Mouse (Mus musculus) ovary, postnatal 36 days (tissue): ENCODE data around the gene Slfn14.
"Not testable (repeated sequence)": the region's sequence is repeated elsewhere in the genome, so short reads cannot be mapped to it uniquely, and the experiment has no call there.

ENCODE experiments used
- DNase-seq: peaks from one replicate; pipeline ENCODE4 v3.0.0; 2022; ENCODE audit warnings: low spot score, mixed read lengths

Slfn14 gene

DNA sequence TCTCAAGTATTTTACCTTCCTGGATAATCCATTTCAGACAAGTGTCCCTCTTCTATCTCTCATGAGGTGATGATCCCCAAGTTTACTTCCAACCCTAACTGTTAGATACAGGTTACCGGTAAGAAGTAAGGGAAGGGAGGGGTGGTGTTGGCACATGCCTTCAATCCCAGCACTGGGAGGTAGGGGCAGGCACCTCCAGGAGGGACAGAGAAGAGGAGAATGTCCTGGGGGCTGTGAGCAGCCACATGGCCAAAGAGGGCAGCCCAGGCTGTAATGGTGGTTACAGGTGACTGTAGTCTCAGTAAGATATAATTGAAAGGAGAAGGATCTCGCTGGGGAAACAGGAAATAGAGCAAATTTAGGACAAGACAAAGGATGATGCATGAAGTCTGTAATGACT is 4.4 kb downstream of the Slfn14 start:
- no peak for DNase-seq

DNA sequence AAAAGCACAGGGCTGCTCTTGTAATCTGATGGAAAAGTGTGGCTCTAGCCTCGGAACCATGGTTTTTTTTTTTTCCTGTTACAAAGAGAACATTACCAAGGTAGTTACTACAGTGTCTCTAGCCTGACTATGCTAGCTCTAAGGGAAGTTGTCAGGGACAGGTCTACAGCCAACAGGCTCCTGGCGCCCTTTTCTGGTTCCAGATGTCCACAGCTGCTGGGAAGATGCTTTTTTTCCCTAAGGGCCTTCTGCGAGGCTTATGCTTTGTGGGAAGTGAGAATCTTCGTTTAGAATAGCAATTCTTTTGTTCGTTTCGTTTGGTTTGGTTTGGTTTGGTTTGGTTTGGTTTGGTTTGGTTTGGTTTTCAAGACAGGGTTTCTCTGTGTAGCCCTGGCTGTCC is 6.8 kb downstream of the Slfn14 start:
- DNase-seq, result no peak

DNA sequence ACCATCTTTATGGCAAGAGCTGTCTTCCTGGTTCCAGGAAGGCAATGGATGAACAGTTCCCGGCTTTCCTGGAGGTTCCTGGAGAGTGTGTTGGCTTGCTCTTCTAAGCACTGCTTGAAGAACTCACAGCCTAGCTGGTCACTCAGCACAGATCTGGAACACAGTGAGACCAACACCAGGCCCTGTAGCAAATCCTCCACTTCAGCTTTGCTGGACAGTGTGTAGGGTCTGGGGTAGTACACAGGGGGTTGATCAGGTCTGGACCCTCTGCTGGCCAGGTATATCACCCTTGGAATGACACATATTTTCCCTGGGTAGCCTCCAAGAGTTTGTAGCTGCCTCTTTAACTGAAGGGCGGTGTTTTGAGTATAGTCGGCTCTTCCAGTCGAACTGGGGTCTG is 7.5 kb downstream of the Slfn14 start:
- no peak for DNase-seq

DNA sequence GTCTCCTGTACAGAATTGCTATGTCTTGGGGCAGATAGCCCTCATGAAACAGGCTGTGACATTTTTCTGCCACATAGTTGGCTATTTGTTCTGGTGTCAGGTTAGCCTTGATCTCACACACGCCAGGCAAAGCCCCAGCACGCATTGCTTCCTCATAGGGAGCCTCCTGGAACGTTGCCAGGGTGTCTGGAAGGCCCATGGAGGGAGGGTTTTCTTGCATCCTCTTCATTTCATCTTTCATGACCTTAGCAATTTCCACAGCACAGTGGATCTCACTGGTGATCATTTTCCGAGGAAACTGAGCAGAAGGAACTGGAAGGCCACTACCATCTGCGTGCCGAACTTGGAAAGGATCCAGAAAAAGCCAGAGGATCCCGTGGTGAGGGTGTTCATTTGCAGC is 10.3 kb downstream of the Slfn14 start:
- no peak for DNase-seq

DNA sequence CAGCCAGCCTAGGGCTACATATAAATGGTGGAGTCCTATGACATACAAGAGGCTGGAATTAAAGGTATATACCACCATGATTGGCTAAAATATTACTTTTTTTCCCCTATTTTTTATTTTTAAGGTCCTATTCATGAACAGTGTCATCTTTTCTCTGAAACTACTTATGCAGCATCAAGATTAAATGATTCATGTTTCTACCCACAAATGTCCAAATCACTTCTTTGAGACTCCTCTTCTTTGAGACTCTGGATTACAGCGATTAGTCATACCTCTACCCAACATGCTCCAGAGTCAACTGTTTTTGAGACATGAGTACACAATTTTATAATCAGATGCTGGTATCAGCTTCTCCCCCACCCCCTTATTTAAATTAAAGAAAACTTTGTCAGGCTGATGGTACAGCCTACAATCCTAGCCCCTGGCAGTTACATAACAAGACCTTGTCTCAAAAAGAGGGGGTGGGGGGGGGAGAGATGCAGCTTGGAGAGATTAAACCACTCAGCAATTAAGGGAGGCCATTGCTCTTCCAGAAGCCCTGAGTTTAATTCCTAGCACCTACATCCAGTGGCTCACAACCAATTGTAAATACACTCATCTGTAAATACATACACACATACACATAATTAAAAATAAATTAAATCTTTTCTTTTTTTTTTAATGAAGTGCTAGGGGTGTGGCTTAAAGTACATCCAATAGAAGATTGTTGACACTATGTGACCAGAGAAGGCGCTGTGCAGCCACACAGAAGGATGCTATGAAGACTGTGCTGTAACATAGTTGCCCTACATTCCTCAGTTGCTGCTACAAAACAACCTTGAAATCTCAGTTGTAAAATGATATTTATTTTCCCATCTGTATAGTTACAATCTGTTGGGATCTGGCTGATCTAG is 14.3 kb downstream of the Slfn14 start:
- no peak for DNase-seq

DNA sequence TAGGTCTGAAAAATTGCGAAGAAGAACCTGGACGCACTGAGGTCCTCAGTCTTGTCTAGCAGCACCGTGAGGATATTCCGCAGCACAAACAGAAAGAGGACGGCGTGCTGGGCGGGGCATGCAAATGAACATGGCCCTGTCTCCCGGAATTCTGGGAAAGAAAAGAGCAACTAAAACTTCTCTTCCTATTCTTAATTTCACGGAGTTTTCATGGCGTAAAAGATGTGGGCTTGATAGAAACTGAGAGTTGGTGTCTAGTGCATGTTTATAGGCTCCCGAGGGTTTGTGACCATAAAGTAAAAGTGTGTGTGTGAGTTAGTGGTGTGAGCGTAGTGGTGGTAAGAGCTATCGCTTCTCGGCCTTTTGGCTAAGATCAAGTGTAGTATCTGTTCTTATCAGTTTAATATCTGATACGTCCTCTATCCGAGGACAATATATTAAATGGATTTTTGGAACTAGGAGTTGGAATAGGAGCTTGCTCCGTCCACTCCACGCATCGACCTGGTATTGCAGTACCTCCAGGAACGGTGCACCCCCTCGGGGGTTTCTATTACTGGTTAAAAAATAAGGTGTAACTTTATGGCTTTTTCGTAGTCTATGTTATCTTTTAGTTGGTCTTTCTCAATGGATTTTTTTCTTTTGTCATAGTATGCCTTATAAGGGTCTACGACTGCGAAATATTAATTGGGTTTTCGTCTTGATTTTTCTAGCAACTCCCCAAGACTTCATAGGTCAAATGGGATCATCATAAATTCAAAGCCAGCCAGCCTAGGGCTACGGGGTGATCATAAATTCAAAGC is 15.2 kb downstream of the Slfn14 start:
- DNase-seq, result peak; percentile 76

DNA sequence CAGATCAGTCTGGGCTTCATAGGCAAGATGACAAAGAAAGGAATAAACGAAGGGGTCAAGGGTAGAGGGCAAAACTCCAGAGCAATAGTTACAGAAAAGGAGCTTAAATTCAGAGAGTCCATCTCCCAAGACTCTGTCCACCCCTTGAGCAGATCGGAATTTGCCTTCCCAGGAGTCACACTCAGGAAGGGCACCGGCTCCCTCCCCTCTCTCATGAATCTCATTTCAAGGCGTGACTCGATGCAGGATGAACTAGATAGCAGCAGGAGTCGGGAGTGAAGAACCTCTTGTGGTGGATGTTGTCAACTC is 15.7 kb downstream of the Slfn14 start:
- no peak for DNase-seq

DNA sequence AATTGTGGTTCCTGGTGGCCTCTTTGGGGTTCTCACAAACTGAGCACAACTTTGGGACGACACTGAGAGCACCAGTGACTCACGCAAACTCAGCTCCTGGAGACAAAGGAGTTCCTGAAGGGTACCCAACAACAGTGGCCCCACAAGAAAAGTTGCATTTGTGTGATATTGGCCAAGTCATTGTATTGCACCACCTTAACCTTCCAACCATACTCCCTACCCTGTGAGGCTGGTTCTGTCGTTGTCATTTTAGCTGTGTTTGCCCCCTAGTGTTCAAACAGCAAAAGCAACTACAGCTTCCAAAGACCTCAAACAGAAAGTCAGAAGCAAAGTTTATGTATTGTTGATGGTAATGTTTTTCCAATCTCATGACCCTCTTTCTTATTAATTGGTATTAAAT is 23.4 kb downstream of the Slfn14 start:
- no peak for DNase-seq

DNA sequence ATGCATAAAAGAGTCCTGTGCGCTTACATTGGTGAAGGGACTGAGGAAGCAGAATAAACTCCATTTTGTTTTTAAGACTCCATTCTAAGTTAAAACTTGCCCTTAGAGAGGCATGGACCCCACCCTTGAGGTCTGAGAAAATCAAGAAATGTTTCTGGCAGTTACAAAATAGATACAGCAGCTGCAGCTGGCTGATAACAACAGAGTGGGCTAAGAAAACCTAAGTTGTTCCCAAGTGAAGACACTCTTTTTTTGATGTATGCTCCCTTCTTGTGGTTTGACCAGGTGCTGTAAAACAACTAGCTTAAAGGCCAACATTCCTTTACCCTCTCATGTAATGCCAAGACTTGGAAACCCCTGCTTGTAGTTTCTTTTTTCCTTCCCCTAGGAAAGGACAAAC is 23.9 kb downstream of the Slfn14 start:
- DNase-seq, result no peak

DNA sequence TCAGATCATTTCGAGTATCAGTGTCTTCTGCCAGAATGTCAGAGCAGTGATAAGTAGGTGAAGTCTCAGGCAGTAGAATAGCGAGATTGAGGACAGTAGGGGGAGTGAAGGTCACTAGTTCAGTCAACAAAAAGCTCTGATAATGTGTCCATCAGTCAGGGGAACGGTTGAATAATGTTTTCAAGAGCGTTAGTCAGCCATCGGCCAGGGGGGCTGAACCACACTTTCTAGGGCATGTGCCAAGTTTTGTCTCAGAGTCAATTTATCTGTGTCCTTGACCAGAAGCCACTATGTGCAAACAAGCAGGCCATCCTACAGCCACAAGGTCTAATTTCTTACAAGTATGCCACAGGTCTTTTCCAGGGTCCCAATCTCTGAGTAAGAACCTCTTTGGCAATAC is 29.3 kb downstream of the Slfn14 start:
- peak; percentile 47 for DNase-seq

DNA sequence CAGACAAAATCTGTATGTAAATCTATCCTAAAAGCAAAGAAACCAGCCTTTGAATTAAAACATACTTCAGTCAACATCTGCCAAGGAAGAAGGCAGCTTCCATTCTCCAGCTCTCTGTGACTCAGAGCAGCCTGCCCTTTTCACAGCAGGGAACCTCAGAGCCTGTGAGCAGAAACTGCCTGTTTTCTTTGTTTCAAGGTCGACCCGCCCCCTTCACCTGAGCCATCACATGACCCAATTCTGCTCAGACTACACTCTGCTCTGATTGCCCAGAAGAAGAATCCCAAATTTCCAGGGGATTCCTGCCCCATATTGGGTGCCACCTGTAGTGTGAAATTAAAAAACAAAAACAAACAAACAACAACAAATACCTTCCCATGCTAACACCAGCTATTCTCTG is 46.7 kb downstream of the Slfn14 start:
- DNase-seq, result no peak

DNA sequence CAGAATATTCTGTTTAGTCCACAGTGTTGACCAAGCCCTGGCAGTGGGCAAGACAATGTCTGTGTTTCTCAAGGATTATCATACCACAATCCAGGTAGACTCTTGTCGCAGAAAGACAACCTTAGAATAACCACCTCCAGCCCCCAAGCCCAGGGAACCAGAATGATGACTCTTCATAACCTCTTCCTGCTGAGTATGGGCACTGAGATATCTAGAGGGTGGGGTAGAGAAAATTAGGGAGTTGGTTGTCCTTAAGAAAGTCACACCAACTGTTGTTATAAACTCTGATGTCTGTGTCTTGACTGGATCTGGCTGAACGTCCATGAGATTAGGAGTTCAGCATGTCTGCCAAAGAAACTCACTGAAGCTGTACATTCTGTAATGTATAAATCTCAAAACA is 48.1 kb downstream of the Slfn14 start:
- no peak for DNase-seq

DNA sequence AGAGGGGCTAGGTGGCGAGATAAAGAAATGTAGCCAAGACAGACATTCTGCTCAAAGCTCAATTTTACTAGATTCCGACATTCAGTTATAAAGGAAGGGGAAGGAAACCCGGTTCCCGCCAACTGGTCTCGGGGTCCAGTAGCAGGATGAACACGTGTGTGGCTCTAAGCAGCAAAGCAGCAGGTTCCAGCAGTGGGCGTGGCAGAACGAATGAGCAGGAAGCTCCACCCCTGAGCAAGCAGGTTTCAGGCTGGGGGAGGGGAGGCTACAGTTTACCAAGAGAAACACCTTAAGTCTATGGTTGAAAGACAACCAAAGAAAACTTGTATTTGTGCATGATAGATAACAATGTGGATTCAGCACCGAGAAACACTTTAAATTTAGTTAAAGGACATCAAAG is 49.1 kb downstream of the Slfn14 start:
- not testable (repeated sequence) for DNase-seq

DNA sequence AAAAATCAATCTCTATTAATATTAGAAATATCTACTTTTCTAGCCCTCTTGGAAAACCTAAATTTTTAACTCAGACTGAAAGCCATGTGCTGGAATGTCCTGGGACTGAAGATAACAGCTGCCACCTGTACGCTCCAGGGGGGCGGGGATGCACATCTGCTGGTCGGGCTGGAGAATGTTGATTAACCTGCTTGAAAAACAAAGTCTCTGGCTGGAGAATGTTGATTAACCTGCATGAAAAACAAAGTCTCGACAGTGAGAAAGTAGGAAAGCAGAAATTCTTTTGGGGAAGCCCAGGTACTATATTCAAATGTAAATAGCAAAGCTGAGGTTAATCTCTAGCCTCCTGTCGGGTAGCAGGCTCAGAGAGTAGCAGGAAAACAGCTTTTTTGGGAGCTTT is 52.9 kb downstream of the Slfn14 start:
- DNase-seq, result not testable (repeated sequence)

DNA sequence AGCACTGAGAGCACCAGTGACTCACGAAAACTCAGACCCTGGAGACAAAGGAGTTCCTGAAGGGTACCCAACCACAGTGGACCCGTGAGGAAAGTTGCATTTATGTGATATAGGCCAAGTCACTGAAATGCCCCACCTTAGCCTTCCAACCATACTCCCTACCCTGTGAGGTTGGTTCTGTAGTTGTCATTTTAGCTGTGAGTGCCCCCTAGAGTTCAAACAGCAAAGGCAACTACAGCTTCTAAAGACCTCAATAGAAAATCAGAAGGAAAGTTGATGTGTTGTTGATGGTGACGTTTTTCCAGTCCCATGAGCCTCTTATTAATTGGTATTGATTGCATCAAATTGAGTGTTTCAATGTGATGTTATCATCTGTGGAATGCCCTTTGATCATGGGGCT is 55.6 kb downstream of the Slfn14 start:
- no peak for DNase-seq

DNA sequence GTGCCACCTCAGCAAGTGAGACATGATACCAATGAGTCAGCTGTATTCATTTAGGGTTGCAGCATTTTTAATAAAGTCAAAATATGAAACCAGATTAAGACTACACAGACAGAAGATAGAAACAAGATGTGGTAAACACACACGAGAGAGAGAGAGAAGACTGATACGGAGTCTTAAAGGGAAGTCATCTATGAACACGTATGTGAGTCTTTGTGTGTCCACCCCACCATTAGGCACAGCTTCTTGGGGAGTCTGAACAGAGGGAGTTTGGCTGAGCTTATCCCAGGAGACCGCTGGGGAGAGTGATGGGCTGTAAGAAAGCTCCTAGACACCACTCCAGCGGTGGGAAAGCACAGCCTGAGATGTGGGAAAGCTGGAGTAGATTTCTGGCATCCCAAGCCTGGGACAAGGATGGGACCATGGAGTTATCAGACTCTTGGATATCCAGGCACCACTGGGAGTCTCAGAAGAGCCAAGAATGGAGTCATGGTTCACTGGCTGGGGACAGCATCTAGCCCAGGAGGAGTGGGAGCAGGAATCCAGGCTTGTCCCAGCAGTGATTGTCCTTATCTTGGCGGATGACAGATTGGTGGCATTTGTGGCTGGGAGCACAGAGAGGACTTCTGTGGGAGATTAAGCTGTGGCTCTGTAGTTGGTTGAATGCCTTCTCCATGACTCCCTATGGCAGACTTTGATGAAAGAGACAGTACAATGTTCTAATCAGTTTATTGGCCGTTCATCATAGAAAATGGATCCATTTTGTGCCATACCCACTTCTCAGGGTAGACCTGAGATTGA is 58.4 kb downstream of the Slfn14 start:
- no peak for DNase-seq

DNA sequence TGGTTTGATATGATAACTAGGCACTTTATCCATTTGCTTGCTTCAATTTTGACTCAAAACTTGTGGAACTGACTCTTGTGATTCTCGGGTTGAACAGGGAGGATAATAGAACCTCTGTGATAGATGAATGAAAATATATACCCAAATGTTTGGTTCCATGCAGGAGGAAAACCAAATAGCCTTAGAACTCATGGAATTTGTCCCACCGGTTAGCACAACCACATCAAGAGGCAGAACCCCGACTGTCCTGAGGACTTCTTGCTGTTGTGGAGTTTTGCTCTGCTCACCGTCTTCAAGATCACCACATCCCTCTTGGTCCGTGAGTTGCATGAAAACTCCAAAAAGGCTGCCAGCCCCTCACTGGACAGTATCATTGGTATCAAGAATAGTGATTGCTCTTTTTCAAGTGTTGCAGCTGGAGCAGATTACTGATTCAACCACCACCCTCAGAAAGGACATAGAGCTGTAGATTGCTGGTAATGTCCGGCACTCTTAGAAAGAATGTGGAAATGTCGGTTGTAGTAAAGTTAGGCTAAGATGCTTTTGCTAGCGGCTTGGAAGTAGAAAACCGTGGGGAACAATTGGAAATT is 61.1 kb downstream of the Slfn14 start:
- DNase-seq, result no peak
